Mouse (Mus musculus) midbrain, embryonic 12.5 days (tissue): Measurements from ENCODE around the gene Arhgap23. TPM values are rescaled to one million over a fixed set of nuclear protein-coding genes. Genes with fewer than 3 reads are reported as not detected.
A peak's percentile ranks its signal among the peaks of the same experiment; 100 is the strongest.

Experiments used
- ATAC-seq: fragments of 200-750 bp; cut with Nextera tagmentation; 2 replicates; pipeline ENCODE4 v1.8.0; 2017; ENCODE audit warnings: low read depth, moderate TSS enrichment, moderate library complexity; ENCODE audit not compliant: low FRiP score
- H3K27ac ChIP-seq: fragments of 300-500 bp; sonication (generic); replicated peaks from 2 replicates; pipeline ENCODE4 v1.5.1; 2016; ENCODE audit warnings: mild to moderate bottlenecking
- H3K27me3 ChIP-seq: fragments of 300-500 bp; sonication (generic); 2 replicates; pipeline ENCODE4 v1.6.1; 2016; ENCODE audit warnings: mild to moderate bottlenecking
- H3K36me3 ChIP-seq: fragments of 300-500 bp; sonication (generic); 2 replicates; pipeline ENCODE4 v1.6.1; 2016
- H3K4me1 ChIP-seq: fragments of 300-500 bp; sonication (generic); 2 replicates; pipeline ENCODE4 v1.6.1; 2016
- H3K4me2 ChIP-seq: fragments of 300-500 bp; sonication (generic); replicated peaks from 2 replicates; pipeline ENCODE4 v1.6.1; 2016; ENCODE audit warnings: mild to moderate bottlenecking, moderate library complexity
- H3K4me3 ChIP-seq: fragments of 300-500 bp; sonication (generic); 2 replicates; pipeline ENCODE4 v1.5.1; 2016; ENCODE audit warnings: mild to moderate bottlenecking
- H3K9ac ChIP-seq: fragments of 300-500 bp; sonication (generic); replicated peaks from 2 replicates; pipeline ENCODE4 v1.6.1; 2016; ENCODE audit warnings: mild to moderate bottlenecking, moderate library complexity
- H3K9me3 ChIP-seq: fragments of 300-500 bp; sonication (generic); 2 replicates; pipeline ENCODE4 v1.6.1; 2016; ENCODE audit warnings: mild to moderate bottlenecking
- WGBS: fragments of 180-500 bp; shearing (Covaris S2); methylation state at CpG from one replicate; pipeline ENCODE4 v1.1.7; 2016; 5-methylcytosine and 5-hydroxymethylcytosine counted together
- polyA plus RNA-seq: library from polyadenylated mRNA; unstranded; fragments of >200 nt; fragmentation: Nextera tagmentation; extraction: Ambion mirVana; gene quantifications from 2 replicates; pipeline ENCODE4 v1.2.1, GENCODE M21; 2016

Gene Arhgap23
- polyA plus RNA-seq, 1 experiment from 2014 or later, result 6.3 TPM

DNA sequence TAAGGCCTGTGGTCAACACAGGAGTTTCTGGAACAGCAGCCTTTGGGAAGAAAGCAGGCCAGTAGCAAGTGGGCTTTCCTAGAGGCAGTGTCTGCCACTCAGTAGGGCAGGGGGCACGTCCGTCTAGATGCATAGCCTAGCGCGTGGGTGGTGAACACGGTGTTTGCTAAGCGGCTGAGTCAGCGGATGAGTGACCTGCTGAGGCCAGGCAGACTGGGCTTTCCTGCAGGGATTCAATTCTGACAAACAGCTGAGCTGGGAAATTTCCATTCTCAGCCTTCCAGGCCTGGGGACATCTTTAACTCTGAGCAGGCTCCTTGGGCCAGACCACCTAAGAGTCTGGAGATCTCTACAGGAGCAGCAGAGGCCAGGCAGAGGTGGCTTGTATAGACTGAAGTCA, 62.1 kb downstream of the Arhgap23 start:
- Histone ChIP-seq H3K4me2 (no peak overlapping the region), H3K4me1 (no peaks in the 10 kb centered on the region), H3K27me3 (no peaks in the 10 kb centered on the region), H3K9ac (no peak overlapping the region), H3K36me3 (peaks cover 19% of the 10 kb centered on the region; the same call in 1 of the 2 replicates), H3K4me3 (no peak overlapping the region), H3K9me3 (no peaks in the 10 kb centered on the region), H3K27ac (no peak overlapping the region)
- 59% methylated on average over 7 of the region's 7 CpGs for WGBS
- ATAC-seq, result no peak

DNA sequence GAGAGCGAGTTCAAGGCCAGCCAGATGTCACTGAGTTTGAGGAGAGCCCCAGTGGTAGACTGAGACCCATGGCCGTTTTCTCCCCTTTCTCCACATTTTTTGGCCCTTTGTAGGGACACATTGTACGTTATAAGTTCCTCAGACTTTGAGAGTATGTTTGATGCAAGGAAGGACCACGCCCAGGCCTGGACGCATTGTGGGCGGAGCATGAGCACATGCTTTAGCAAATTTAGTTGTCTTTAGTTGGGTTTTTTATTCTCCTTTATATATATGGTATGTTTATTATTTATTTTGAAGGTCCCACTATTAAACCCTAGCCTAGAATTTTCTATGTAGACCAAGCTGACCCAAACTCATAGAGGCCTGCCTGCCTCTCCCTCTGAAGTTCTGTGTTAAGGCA, 63.0 kb downstream of the Arhgap23 start:
- H3K4me2 ChIP-seq, result no peak overlapping the region
- H3K9me3 ChIP-seq, result no peaks in the 10 kb centered on the region
- 89% methylated on average over 6 of the region's 6 CpGs for WGBS
- H3K4me1 ChIP-seq, result no peaks in the 10 kb centered on the region
- H3K36me3 ChIP-seq, result peaks cover 19% of the 10 kb centered on the region; the same call in 1 of the 2 replicates
- H3K27me3 ChIP-seq, result no peaks in the 10 kb centered on the region
- ATAC-seq, result no peak
- no peak overlapping the region for H3K4me3 ChIP-seq
- H3K9ac ChIP-seq, result no peak overlapping the region
- H3K27ac ChIP-seq, result no peak overlapping the region

DNA sequence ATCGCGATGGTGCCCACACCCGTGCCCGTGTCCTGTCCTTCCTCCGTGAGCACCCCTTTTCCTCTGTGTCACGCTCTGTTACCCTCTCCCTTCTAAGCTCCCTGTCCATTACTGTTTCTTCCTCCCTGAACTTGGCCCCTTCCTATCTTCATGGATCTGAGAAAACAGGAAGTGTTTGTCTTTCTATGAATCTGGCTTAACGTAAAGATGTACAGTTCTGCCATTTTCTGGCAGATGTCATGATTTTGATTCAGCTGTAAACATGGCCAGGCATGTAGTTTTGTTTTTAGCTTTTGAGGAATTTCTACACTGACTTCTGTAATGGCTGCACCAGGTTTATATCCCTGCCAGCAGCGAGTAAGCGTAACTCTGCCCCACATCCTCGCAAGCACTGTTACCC, 63.8 kb downstream of the Arhgap23 start:
- Histone ChIP-seq H3K9me3 (no peaks in the 10 kb centered on the region), H3K9ac (no peak overlapping the region), H3K4me1 (no peaks in the 10 kb centered on the region), H3K27me3 (no peaks in the 10 kb centered on the region), H3K27ac (no peak overlapping the region), H3K4me3 (no peak overlapping the region), H3K4me2 (no peak overlapping the region), H3K36me3 (peaks cover 19% of the 10 kb centered on the region; the same call in 1 of the 2 replicates)
- ATAC-seq, result no peak
- WGBS, result 95% methylated on average over 10 of the region's 10 CpGs

DNA sequence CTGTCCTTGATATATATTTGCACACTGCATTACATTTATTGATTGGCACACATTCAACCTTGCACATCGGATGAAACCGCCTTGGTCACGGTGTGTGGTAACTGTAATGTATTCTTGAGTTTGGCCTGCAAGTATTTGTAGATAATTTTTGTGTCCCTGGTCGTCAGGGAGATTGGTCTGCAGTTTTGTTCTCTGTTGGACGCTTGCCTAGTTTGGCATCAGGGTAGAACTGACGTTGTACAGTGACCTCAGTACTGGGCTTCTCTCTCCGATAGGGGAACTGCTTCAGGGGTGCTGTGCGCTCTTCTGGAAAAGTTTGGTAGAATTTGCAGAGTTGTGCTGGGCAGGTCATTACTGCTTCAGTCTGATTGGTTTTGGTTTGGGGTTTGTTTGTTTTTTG, 64.5 kb downstream of the Arhgap23 start:
- H3K9me3 ChIP-seq, result no peaks in the 10 kb centered on the region
- H3K27ac ChIP-seq, result no peak overlapping the region
- no peaks in the 10 kb centered on the region for H3K4me1 ChIP-seq
- H3K27me3 ChIP-seq, result peaks cover 3% of the 10 kb centered on the region; the same call in 1 of the 2 replicates
- no peak overlapping the region for H3K4me2 ChIP-seq
- H3K9ac ChIP-seq, result no peak overlapping the region
- H3K36me3 ChIP-seq, result peaks cover 19% of the 10 kb centered on the region; the same call in 1 of the 2 replicates
- H3K4me3 ChIP-seq, result no peak overlapping the region
- WGBS, result 93% methylated on average over 8 of the region's 8 CpGs
- ATAC-seq, result no peak

DNA sequence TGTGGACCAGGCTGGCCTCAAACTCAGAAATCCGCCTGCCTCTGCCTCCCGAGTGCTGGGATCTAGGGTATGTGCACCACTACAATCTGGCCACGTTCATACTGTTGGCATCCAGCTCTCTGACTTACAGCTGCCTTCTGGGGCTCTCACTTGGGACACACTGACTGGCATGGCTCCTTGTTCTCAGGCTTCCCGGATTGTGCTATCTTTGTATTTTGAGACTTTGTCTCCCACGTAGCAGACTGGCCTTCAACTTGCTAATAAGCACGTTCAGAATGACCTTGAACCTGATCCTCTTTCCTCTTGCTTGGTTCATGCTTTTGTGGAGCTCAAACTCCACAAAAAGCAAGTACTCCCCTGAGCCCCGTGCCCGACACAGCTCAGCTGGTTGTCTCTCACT, 70.3 kb downstream of the Arhgap23 start:
- H3K27ac ChIP-seq, result no peak overlapping the region
- no peak overlapping the region for H3K9ac ChIP-seq
- WGBS, result 79% methylated on average over 8 of the region's 8 CpGs
- H3K4me1 ChIP-seq, result 0 out of 2 replicates have a peak, but pooled peaks cover 3% of the 10 kb centered on the region
- no peaks in the 10 kb centered on the region for H3K36me3 ChIP-seq
- ATAC-seq, result no peak
- H3K27me3 ChIP-seq, result peaks cover 8% of the 10 kb centered on the region; the same call in 1 of the 2 replicates
- H3K4me3 ChIP-seq, result no peak overlapping the region
- H3K4me2 ChIP-seq, result no peak overlapping the region
- no peaks in the 10 kb centered on the region for H3K9me3 ChIP-seq

DNA sequence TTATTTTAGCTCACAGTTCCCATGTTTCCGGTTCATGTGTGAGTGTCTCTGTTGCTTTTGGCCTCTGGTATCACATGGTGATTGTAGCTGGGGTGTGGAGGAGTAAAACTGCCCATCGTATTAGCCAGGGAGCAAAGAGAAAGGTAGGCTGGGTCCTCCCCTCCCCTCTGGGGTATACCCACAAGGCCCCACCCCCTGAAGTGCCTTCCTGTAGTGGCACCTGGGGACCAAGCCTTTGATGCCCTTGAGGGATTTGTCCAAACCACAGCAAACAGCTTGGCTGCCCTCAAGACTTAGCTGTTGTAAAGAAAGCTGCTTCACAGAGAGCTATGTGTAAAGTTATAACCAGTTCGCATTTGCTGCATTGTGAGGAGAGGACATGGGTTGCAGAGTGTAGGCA, 72.3 kb downstream of the Arhgap23 start:
- Histone ChIP-seq H3K4me1 (0 out of 2 replicates have a peak, but pooled peaks cover 3% of the 10 kb centered on the region), H3K27ac (no peak overlapping the region), H3K27me3 (peaks cover 16% of the 10 kb centered on the region; the same call in 1 of the 2 replicates), H3K9me3 (no peaks in the 10 kb centered on the region), H3K4me3 (no peak overlapping the region), H3K9ac (no peak overlapping the region), H3K36me3 (peaks cover under 1% of the 10 kb centered on the region; the same call in 1 of the 2 replicates), H3K4me2 (no peak overlapping the region)
- 85% methylated on average over 3 of the region's 3 CpGs for WGBS
- ATAC-seq, result no peak

DNA sequence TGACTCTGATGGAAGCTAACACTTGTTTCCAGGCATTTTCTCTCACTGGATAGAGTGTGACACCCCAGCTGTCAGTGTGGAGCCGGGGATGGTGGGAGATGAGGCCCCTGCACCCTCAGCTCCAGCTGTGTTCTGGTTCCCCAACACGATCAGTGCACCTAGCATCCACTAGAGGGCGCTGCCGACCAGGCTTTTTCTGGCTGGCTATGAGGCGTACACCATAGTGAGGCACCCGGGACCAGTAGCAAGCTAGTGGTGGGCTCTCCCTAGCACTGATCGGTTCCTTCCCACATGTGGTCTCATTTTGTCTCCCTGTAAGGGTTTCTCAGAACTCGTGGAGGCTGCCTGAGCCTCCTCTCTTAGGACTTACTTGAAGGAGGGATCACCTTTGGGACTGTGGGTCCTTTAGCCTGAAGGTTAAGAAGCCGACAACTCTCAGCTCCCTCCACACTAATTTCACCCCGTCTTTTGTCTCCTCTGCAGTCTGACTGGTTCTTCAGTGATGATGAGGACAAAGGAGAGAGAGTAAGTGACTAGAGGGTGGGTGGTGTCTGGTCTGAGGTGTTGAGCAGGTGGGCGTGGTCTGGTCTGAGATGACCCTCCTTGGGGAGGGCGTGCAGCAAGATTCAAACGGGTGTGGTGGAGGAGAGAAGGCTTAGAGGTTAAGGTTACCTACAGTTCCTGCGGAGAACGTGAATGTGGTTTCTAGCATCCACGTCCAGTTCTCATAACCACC, 74.4 kb downstream of the Arhgap23 start:
- H3K4me1 ChIP-seq, result 0 out of 2 replicates have a peak, but pooled peaks cover 3% of the 10 kb centered on the region
- WGBS, result 23% methylated on average over 16 of the region's 16 CpGs
- H3K36me3 ChIP-seq, result peaks cover 6% of the 10 kb centered on the region; the same call in 1 of the 2 replicates
- H3K27ac ChIP-seq, result no peak overlapping the region
- H3K9me3 ChIP-seq, result no peaks in the 10 kb centered on the region
- no peak overlapping the region for H3K4me2 ChIP-seq
- ATAC-seq, result peak; percentile 73
- no peak overlapping the region for H3K9ac ChIP-seq
- peaks cover 13% of the 10 kb centered on the region; the same call in 1 of the 2 replicates for H3K27me3 ChIP-seq
- H3K4me3 ChIP-seq, result no peak overlapping the region

DNA sequence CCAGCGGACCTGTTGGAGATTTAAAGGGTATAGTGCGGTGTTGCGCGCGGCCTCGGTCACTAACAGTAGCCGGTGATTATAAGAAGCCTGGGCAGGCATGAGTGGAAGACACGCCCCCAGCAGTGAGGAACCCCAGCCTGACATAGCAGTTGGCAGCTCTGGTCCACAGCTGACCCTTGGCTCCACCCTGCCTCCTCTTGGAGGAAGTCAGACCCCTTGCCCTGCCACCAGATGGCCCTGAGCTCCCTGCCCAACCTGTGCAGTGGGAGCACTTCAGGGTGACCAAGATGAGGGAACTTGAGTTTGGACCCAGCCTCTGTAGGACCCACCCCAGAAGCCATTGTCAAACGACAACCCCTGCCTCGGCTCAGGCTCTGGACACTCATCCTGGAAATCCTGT, 76.3 kb downstream of the Arhgap23 start:
- Histone ChIP-seq H3K9me3 (no peaks in the 10 kb centered on the region), H3K4me3 (no peak overlapping the region), H3K27ac (no peak overlapping the region), H3K27me3 (peaks cover 12% of the 10 kb centered on the region), H3K4me2 (no peak overlapping the region), H3K4me1 (0 out of 2 replicates have a peak, but pooled peaks cover 3% of the 10 kb centered on the region), H3K9ac (no peak overlapping the region), H3K36me3 (peaks cover 6% of the 10 kb centered on the region; the same call in 1 of the 2 replicates)
- no peak for ATAC-seq
- 75% methylated on average over 10 of the region's 10 CpGs for WGBS

DNA sequence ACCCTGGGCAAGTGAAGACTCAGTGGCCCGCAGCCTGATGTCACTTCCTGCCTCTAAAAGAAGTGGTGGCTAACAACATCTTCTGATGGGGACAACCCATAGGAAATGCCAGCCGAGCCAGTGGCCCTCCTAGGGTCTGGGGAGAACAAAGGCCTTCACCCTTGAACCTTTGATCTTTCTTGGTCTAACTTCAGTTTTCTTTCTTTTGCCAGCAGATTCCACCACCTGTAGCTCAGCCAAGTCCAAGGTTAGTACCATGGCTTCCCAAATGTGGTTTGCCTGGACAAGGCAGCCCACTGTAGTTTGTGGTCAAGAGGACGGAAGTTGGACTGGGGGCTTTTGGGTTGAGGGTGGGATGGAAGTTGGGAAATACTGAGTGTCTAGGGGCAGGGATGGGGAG, 77.5 kb downstream of the Arhgap23 start:
- Histone ChIP-seq H3K9ac (no peak overlapping the region), H3K36me3 (peaks cover 6% of the 10 kb centered on the region; the same call in 1 of the 2 replicates), H3K4me1 (0 out of 2 replicates have a peak, but pooled peaks cover 3% of the 10 kb centered on the region), H3K4me2 (no peak overlapping the region), H3K27ac (no peak overlapping the region), H3K27me3 (peaks cover 22% of the 10 kb centered on the region), H3K4me3 (no peak overlapping the region), H3K9me3 (0 out of 2 replicates have a peak, but pooled peaks cover under 1% of the 10 kb centered on the region)
- no peak for ATAC-seq
- 87% methylated on average over 3 of the region's 3 CpGs for WGBS

DNA sequence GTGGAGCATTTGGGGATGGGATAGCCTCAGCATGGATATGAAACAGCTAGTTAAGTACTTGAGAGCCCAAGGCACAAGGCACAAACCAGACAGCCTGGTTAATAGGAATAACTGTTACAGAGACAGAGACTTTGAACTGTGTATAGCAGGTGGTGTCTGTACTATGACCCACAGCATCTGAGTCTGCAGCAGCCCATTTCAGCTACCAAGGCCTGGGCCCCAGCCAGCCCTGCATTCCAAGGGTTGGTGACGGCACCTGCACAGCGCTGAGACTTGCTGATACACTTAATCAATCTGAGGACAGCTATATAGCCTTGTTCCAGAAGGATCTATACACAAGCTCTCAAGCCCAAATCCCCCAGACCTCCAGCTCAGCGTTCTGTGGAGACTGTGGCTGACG, 82.2 kb downstream of the Arhgap23 start:
- ATAC-seq, result no peak

DNA sequence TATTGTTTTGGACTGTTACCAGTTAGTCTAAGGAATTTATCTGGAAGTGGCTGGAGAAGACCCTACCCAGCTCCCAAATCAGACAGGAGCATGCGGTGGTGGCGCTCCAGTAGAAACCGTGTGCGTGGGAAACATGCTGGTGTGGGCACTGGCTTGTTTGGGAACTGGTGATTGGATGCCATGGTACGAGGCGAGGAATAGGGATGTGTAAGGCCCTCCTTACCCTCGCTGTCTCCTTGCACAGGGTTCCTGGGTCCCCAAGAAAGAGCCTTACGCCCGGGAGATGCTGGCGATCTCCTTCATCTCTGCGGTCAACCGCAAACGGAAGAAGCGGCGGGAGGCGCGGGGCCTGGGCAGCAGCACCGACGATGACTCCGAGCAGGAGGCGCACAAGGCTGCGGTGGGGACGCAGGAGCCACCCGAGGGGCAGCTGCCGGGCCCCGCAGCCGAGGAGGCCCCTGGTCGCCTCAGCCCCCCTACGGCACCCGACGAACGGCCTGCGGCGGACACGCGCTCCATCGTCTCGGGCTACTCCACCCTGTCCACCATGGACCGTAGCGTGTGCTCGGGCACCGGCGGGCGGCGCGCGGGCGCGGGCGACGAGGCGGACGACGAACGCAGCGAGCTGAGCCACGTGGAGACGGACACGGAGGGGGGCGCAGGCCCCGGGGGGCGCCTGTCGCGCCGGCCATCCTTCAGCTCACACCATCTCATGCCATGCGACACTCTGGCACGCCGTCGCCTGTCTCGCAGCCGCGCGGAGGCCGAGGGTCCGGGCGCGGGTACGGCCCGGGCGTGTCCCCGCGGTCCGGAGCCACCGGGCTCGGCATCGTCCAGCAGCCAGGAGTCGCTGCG, 84.8 kb downstream of the Arhgap23 start, which contains the start of gene 4933428G20Rik:
TSS of gene 4933428G20Rik (minus strand) at position 476 of the 855 bp plus-strand sequence.
- H3K36me3 ChIP-seq, result no peaks in the 10 kb centered on the region
- H3K4me2 ChIP-seq, result peak within 1 kb of the TSS; percentile 70
- ATAC-seq, result no peak
- no peak within 1 kb of the TSS for H3K27ac ChIP-seq
- H3K4me1 ChIP-seq, result peaks cover 19% of the 10 kb centered on the region
- H3K9me3 ChIP-seq, result peaks cover 4% of the 10 kb centered on the region; the same call in 1 of the 2 replicates
- peak within 1 kb of the TSS; percentile 41 for H3K9ac ChIP-seq
- peaks cover 62% of the 10 kb centered on the region for H3K27me3 ChIP-seq
- 10% methylated on average over 85 of the region's 88 CpGs for WGBS
- H3K4me3 ChIP-seq, result peak within 1 kb of the TSS; percentile 42

More for the DNA sequence above, 82.2 kb downstream of the Arhgap23 start:
- no peak overlapping the region for H3K27ac ChIP-seq
- peaks cover 19% of the 10 kb centered on the region for H3K4me1 ChIP-seq
- H3K4me3 ChIP-seq, result no peak overlapping the region
- 0 out of 2 replicates have a peak, but pooled peaks cover 6% of the 10 kb centered on the region for H3K36me3 ChIP-seq
- H3K9me3 ChIP-seq, result peaks cover 4% of the 10 kb centered on the region; the same call in 1 of the 2 replicates
- no peak overlapping the region for H3K9ac ChIP-seq
- peaks cover 57% of the 10 kb centered on the region for H3K27me3 ChIP-seq
- 93% methylated on average over 4 of the region's 4 CpGs for WGBS
- H3K4me2 ChIP-seq, result no peak overlapping the region
